Mouse (Mus musculus) kidney, embryonic 16.5 days (tissue): ENCODE results near the gene Dctd. TPM values are rescaled to one million over a fixed set of nuclear protein-coding genes. Genes with fewer than 3 reads are reported as not detected.
A peak's percentile ranks its signal among the peaks of the same experiment; 100 is the strongest.

Source experiments
- ATAC-seq: fragments of 200-750 bp; cut with Nextera tagmentation; 2 replicates; pipeline ENCODE4 v1.8.0; 2017; ENCODE audit warnings: moderate TSS enrichment; ENCODE audit not compliant: low FRiP score, low TSS enrichment
- H3K27ac ChIP-seq: fragments of 300-500 bp; sonication (generic); 2 replicates; pipeline ENCODE4 v1.5.1; 2014; ENCODE audit warnings: low read length
- H3K27me3 ChIP-seq: fragments of 300-500 bp; sonication (generic); 2 replicates; pipeline ENCODE4 v1.6.1; 2014; ENCODE audit warnings: low read length, control low read depth, mixed read lengths; ENCODE audit not compliant: insufficient read depth
- H3K36me3 ChIP-seq: fragments of 300-500 bp; sonication (generic); 2 replicates; pipeline ENCODE4 v1.6.1; 2014; ENCODE audit warnings: low read length, control low read depth, mixed read lengths; ENCODE audit not compliant: insufficient read depth
- H3K4me1 ChIP-seq: fragments of 300-500 bp; sonication (generic); 2 replicates; pipeline ENCODE4 v1.6.1; 2014; ENCODE audit warnings: low read length, control low read depth, mixed read lengths; ENCODE audit not compliant: insufficient read depth
- H3K4me2 ChIP-seq: fragments of 300-500 bp; sonication (generic); replicated peaks from 2 replicates; pipeline ENCODE4 v1.6.1; 2014; ENCODE audit warnings: low read depth, low read length
- H3K4me3 ChIP-seq: fragments of 300-500 bp; sonication (generic); 2 replicates; pipeline ENCODE4 v1.5.1; 2014; ENCODE audit warnings: mild to moderate bottlenecking, low read length
- H3K9ac ChIP-seq: fragments of 300-500 bp; sonication (generic); replicated peaks from 2 replicates; pipeline ENCODE4 v1.6.1; 2014; ENCODE audit warnings: low read length
- H3K9me3 ChIP-seq: fragments of 300-500 bp; sonication (generic); 2 replicates; pipeline ENCODE4 v1.6.1; 2016; ENCODE audit warnings: low read length, control low read depth
- WGBS: fragments of 180-500 bp; shearing (Covaris S2); extraction: QIAGEN DNeasy Blood & Tissue Kit; methylation state at CpG from one replicate; pipeline ENCODE4 v1.1.7; 2014; 5-methylcytosine and 5-hydroxymethylcytosine counted together
- polyA plus RNA-seq: library from polyadenylated mRNA; unstranded; fragments of >200 nt; fragmentation: Nextera tagmentation; extraction: Ambion mirVana; gene quantifications from 2 replicates; pipeline ENCODE4 v1.2.1, GENCODE M21; 2015

Gene Dctd
- polyA plus RNA-seq, 1 experiment from 2014 or later = 37.1 TPM

DNA sequence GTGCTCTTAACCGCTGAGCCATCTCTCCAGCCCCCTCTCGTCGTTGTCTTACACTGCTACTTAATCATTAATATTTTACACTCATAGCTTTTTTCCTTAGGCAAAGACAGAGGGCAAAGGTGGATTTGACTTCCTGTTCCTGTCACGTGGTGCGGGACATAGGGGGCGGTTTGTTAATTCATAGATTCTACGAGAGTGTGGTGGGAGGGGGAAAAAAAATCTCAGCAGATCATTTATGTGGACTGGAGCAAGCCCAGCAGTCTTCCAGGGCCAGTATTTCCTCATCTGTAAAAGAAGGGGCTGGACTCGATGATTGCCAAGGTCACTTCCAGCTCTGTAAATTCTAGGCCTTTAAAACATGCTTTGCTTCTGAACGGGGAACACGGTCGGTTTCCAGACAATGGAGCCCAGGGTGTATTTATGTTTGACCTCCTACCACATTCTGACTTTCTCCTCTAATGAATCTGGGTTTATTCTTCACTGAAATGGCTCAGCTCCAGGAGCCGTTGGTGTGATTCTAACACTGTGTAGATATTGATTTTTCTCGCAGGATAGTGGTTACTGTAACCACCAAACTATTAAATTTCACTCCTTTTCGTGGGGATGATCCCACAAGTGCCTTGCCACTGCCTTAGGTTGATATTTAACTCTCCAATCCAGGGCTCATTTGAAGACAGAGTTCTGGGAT lies 1.4 kb downstream of the Dctd start:
- peak overlapping the region; percentile 5; the same call in 1 of the 2 replicates for H3K9ac ChIP-seq
- H3K36me3 ChIP-seq = no peaks in the 10 kb centered on the region
- H3K4me1 ChIP-seq = peaks cover 18% of the 10 kb centered on the region; the same call in 1 of the 2 replicates
- peak overlapping the region; percentile 25 for H3K27ac ChIP-seq
- no peaks in the 10 kb centered on the region for H3K27me3 ChIP-seq
- no peak overlapping the region for H3K4me3 ChIP-seq
- peak; percentile 66 for ATAC-seq
- 33% methylated on average over 14 of the region's 14 CpGs for WGBS
- peaks cover 13% of the 10 kb centered on the region for H3K9me3 ChIP-seq
- H3K4me2 ChIP-seq = no peak overlapping the region

DNA sequence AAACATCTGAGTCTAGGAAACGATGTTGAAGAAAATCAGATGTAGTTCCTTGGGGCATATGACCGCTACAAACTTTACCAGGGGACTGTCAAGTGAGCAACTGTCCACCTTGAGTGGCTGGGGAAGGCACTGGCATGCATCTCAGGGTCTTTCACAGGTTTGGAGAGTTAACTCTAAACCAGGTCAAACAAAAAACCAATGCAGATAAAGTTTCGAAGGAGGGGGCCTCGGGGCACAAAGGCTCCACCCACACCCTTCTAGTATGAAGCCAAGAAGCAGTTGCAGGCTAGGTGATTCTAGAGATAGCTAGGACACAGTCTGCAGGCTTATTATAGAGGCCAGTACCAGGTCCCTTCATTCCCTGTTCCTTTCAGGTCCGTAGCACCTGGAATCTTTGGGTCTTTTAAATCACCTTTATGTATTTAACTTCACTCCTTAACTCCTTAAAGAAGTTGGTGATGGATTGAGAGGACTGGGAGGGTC lies 10.5 kb downstream of the Dctd start:
- peak; percentile 71 for ATAC-seq
- H3K27me3 ChIP-seq = no peaks in the 10 kb centered on the region
- H3K4me1 ChIP-seq = peaks cover 20% of the 10 kb centered on the region
- H3K9me3 ChIP-seq = peaks cover 12% of the 10 kb centered on the region
- peak overlapping the region; percentile 83 for H3K9ac ChIP-seq
- H3K27ac ChIP-seq = peak overlapping the region; percentile 44
- peak overlapping the region; percentile 88 for H3K4me2 ChIP-seq
- 11% methylated on average over 5 of the region's 5 CpGs for WGBS
- H3K4me3 ChIP-seq = peak overlapping the region; percentile 62
- 0 out of 2 replicates have a peak, but pooled peaks cover 6% of the 10 kb centered on the region for H3K36me3 ChIP-seq

DNA sequence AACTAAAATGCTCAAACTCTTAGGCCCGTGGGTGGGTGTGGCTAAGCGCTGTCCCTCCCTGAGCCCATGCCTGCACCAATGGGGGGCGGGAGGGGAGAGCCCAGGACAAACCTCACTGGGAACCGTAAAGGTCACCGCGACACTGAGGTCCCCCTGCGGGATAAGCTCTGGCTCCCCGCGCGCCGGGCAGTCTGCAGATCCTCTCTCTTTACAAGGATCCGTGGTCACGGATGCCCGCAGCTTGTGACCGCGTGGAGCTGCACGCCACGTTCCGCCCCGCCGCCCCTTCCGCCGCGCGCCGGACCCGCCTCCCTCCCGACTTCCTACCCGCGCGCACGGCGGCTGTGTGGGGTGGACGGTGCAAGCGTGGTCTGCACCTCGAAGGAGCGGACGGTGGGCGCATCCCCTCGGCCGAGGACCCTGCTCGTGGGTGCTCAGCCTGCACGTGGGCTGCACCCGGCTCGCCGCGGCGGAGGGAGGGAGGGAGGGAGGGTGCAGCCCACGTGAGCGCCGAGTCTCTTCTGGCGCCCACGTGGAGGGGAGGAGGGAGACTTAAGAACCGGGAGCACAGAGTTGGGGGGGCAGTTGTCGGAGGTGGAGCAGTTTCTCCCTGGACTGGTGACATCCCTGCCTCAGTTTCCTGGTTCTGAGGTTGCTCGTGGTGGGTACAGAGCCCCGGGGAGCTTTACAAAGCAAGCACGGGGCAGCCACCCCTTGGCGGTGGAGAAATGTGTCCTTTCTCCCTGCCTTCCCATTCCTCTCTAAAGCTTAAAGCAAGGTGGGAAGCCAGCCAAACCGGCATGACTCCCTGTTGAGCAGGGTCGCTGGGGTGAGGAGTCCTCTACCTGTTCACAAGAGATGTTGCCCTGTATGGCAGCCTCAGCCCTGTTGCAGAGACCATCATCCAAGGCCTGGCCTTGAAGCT lies 11.2 kb downstream of the Dctd start:
- peaks cover 22% of the 10 kb centered on the region for H3K4me1 ChIP-seq
- H3K4me3 ChIP-seq = peak overlapping the region; percentile 62
- peak overlapping the region; percentile 88 for H3K4me2 ChIP-seq
- under 1% methylated on average over 54 of the region's 61 CpGs for WGBS
- H3K36me3 ChIP-seq = 0 out of 2 replicates have a peak, but pooled peaks cover 6% of the 10 kb centered on the region
- H3K27me3 ChIP-seq = no peaks in the 10 kb centered on the region
- peaks cover 5% of the 10 kb centered on the region; the same call in 1 of the 2 replicates for H3K9me3 ChIP-seq
- H3K27ac ChIP-seq = peak overlapping the region; percentile 44
- H3K9ac ChIP-seq = peak overlapping the region; percentile 83
- ATAC-seq = peak; percentile 94

DNA sequence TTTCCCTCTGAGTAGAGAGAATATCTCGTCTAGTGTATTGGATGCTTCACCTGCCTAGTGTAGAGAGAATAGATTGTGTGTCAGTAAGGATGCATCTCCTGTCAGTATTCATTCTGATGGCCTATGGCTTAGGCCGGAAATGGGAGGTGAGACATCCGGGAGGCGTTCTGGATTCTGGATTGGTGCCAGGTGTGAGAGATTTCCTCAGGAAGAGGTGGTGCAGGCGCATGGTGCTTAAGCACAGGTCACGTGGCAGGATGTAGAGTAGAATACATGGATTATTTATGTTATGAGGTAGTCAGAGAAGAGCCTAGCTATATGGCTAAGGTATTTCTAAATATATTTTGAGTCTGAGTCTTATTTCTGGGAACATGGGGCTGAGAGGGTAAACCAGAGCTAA lies 15.7 kb downstream of the Dctd start:
- no peak overlapping the region for H3K9ac ChIP-seq
- H3K9me3 ChIP-seq = peaks cover 15% of the 10 kb centered on the region
- no peak overlapping the region for H3K27ac ChIP-seq
- no peak overlapping the region for H3K4me2 ChIP-seq
- 58% methylated on average over 6 of the region's 6 CpGs for WGBS
- H3K36me3 ChIP-seq = peaks cover 38% of the 10 kb centered on the region
- no peak for ATAC-seq
- no peaks in the 10 kb centered on the region for H3K27me3 ChIP-seq
- no peak overlapping the region for H3K4me3 ChIP-seq
- peaks cover 9% of the 10 kb centered on the region for H3K4me1 ChIP-seq

DNA sequence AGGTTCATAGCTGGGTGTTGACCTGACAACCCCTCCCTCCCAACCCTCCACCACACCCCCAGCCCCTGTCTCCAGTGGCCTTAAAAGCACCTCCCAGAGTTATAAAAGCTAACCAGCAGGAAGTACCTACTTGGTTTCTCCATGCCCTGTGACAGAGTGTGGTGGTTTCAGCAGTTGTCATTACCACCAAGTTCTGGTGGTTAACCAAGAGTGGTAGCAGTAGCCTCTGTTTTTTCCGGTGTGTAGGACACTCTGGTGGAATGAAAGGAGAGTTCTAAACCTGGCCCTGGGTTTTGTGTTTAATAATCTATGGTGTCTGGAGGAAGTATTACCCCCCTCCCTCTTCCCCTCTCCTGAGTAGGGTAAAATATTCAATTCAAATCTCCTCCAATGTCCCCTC lies 24.1 kb downstream of the Dctd start:
- H3K27ac ChIP-seq = no peak overlapping the region
- H3K27me3 ChIP-seq = no peaks in the 10 kb centered on the region
- WGBS = 96% methylated on average over 1 of the region's 1 CpGs
- no peak overlapping the region for H3K4me3 ChIP-seq
- H3K4me1 ChIP-seq = peaks cover 5% of the 10 kb centered on the region; the same call in 1 of the 2 replicates
- no peak for ATAC-seq
- H3K9ac ChIP-seq = no peak overlapping the region
- peaks cover 24% of the 10 kb centered on the region for H3K36me3 ChIP-seq
- no peak overlapping the region for H3K4me2 ChIP-seq
- peaks cover 21% of the 10 kb centered on the region for H3K9me3 ChIP-seq

DNA sequence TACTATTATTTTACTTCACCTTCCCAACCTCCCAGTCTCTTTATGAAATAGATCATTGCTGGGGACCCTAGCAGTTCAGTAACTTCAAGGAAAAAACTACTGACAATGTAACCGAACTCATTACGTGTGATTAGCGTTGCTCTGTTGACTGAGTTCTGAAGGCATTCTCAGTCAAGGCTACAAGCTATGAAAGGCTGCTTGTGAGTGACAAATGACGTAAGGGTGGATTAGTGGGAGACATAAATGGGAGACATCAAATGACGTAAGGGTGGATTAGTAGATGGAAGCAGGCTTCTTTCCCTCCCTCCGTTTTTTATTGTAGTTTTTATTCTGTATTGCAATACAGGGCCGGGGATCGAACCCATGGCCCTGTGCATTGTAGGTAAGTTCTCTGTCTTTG lies 26.0 kb downstream of the Dctd start:
- Histone ChIP-seq H3K9ac (no peak overlapping the region), H3K4me1 (peaks cover 11% of the 10 kb centered on the region), H3K27ac (no peak overlapping the region), H3K4me2 (no peak overlapping the region), H3K36me3 (peaks cover 10% of the 10 kb centered on the region; the same call in 1 of the 2 replicates), H3K4me3 (no peak overlapping the region), H3K9me3 (peaks cover 5% of the 10 kb centered on the region; the same call in 1 of the 2 replicates), H3K27me3 (no peaks in the 10 kb centered on the region)
- no peak for ATAC-seq
- 92% methylated on average over 8 of the region's 8 CpGs for WGBS

DNA sequence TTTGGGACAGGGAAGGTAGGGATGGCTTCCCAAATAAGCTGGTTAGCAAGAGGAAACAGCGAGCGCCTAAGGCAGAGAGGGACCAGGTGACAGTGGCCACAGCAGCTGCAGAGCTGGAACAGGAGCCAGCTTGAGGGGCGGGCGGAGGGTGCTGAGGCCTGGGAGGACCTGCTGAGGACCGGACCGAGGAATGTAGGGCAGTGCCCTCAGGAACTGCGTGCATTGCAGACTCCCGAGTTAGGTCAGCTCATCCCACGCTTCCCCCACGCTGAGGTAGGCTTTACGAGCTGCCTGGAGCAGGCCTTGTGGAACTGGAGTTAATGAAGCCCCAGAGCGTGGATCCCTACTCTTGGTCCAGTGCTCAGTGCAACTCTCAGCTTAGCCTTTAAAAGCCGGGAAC lies 28.1 kb downstream of the Dctd start:
- Histone ChIP-seq H3K27ac (no peak overlapping the region; the same call in 1 of the 2 replicates), H3K9ac (no peak overlapping the region), H3K4me2 (no peak overlapping the region), H3K9me3 (no peaks in the 10 kb centered on the region), H3K4me1 (peaks cover 21% of the 10 kb centered on the region), H3K4me3 (no peak overlapping the region), H3K27me3 (no peaks in the 10 kb centered on the region), H3K36me3 (peaks cover 5% of the 10 kb centered on the region; the same call in 1 of the 2 replicates)
- peak; percentile 81 for ATAC-seq
- 46% methylated on average over 13 of the region's 13 CpGs for WGBS

DNA sequence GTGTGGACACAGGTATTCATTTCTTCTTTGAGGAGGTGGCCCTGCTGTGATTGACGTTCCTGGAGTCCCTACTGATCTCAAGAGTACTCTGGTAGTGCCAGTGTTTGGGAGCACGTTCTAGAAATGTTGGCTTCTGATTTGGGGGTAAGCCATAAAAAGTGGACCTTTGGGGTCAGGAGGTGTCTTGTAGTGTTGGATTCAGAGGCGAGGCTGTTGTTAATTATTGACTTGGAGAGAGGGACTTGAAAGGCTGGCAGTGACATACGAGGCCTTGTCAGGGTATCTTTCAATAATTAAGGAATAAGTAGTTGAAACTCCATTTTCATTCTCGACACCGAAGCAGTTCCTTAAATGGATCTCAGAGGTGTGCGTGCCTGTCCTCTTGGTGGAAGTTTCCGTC lies 31.4 kb downstream of the Dctd start:
- H3K36me3 ChIP-seq = peaks cover 6% of the 10 kb centered on the region
- no peak for ATAC-seq
- WGBS = 60% methylated on average over 8 of the region's 8 CpGs
- H3K27me3 ChIP-seq = no peaks in the 10 kb centered on the region
- H3K4me1 ChIP-seq = peaks cover 21% of the 10 kb centered on the region
- H3K4me2 ChIP-seq = no peak overlapping the region
- no peak overlapping the region for H3K9ac ChIP-seq
- no peak overlapping the region for H3K27ac ChIP-seq
- H3K4me3 ChIP-seq = no peak overlapping the region
- no peaks in the 10 kb centered on the region for H3K9me3 ChIP-seq

DNA sequence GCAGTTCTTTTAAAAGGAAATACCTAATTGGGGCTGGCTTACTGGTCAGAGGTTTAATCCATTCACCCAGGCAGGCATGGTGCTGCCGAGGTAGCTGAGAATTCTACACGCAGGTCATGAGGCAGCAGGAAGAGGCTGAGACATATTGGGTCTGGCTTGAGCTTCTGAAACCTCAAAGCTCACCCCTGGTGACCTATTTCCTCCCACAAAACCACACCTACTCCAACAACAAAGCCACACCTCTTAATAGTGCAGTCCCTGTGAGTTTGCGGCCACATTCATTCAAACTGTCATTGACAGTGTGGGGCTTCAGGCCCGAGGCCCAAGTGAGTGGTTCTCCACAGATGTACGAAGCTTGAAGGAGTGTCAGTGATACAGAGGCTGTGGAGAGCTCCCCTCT lies 34.4 kb downstream of the Dctd start:
- H3K36me3 ChIP-seq = peaks cover 6% of the 10 kb centered on the region
- H3K27me3 ChIP-seq = no peaks in the 10 kb centered on the region
- H3K9me3 ChIP-seq = no peaks in the 10 kb centered on the region
- ATAC-seq = no peak
- no peak overlapping the region for H3K4me3 ChIP-seq
- H3K4me2 ChIP-seq = no peak overlapping the region
- H3K27ac ChIP-seq = no peak overlapping the region
- 74% methylated on average over 5 of the region's 5 CpGs for WGBS
- peaks cover 17% of the 10 kb centered on the region; the same call in 1 of the 2 replicates for H3K4me1 ChIP-seq
- H3K9ac ChIP-seq = no peak overlapping the region
